Mouse (Mus musculus): ENCODE data around the gene Pcgf1. TPM values are rescaled to one million over a fixed set of nuclear protein-coding genes. Genes with fewer than 3 reads are reported as not detected.

The Pcgf1 gene
- polyA plus RNA-seq, 1 experiment from 2014 or later = 29.7 TPM

- ATAC-seq (replicated peaks; ENCODE audit: low FRiP score, low read depth) = no peak
- 94% methylated on average over 5 of the region's 5 CpGs for WGBS
- DNase-seq (ENCODE audit: low spot score) = no peak
Observed at GRCm38 (mm10) chr6:83080210-83080609, 2.5 kb downstream of the Pcgf1 start.

GRCm38 (mm10) chr6:83083497-83083896, 5.8 kb downstream of the Pcgf1 start:
- H3K9ac ChIP-seq (ENCODE audit: low read depth, low read length) = no peak overlapping the region
- TF ChIP-seq CTCF (IDR thresholded peaks at IDR 0.05; ENCODE audit: low read depth) = no peak
- WGBS = 32% methylated on average over 5 of the region's 5 CpGs
- no peak overlapping the region for H3K27ac ChIP-seq
- no peak for ATAC-seq (replicated peaks; ENCODE audit: low FRiP score, low read depth)
- H3K27me3 ChIP-seq (ENCODE audit: insufficient read depth, low read length) = peaks cover 14% of the 10 kb centered on the region; the same call in 1 of the 2 replicates
- no peak for DNase-seq (ENCODE audit: low spot score)
- no peak overlapping the region for H3K4me2 ChIP-seq (ENCODE audit: low read length)
- H3K9me3 ChIP-seq (replicated peaks; ENCODE audit: low read length) = no peaks in the 10 kb centered on the region
- peaks cover 4% of the 10 kb centered on the region; the same call in 1 of the 2 replicates for H3K36me3 ChIP-seq (ENCODE audit: insufficient read depth, low read length)
- no peak overlapping the region for H3K4me3 ChIP-seq (replicated peaks; ENCODE audit: low read depth, low read length)
- peaks cover 15% of the 10 kb centered on the region for H3K4me1 ChIP-seq (replicated peaks; ENCODE audit: insufficient read depth, low read length)

More at GRCm38 (mm10) chr6:83080210-83080609, 2.5 kb downstream of the Pcgf1 start:
- peaks cover 4% of the 10 kb centered on the region; the same call in 1 of the 2 replicates for H3K36me3 ChIP-seq (ENCODE audit: insufficient read depth, low read length)
- no peak overlapping the region for H3K4me3 ChIP-seq (replicated peaks; ENCODE audit: low read depth, low read length)
- H3K9me3 ChIP-seq (replicated peaks; ENCODE audit: low read length) = no peaks in the 10 kb centered on the region
- H3K27ac ChIP-seq = no peak overlapping the region
- H3K27me3 ChIP-seq (ENCODE audit: insufficient read depth, low read length) = no peaks in the 10 kb centered on the region
- no peak overlapping the region for H3K9ac ChIP-seq (ENCODE audit: low read depth, low read length)
- H3K4me1 ChIP-seq (replicated peaks; ENCODE audit: insufficient read depth, low read length) = 0 out of 2 replicates have a peak, but pooled peaks cover 4% of the 10 kb centered on the region
- TF ChIP-seq CTCF (IDR thresholded peaks at IDR 0.05; ENCODE audit: low read depth) = no peak
- no peak overlapping the region for H3K4me2 ChIP-seq (ENCODE audit: low read length)

DNA sequence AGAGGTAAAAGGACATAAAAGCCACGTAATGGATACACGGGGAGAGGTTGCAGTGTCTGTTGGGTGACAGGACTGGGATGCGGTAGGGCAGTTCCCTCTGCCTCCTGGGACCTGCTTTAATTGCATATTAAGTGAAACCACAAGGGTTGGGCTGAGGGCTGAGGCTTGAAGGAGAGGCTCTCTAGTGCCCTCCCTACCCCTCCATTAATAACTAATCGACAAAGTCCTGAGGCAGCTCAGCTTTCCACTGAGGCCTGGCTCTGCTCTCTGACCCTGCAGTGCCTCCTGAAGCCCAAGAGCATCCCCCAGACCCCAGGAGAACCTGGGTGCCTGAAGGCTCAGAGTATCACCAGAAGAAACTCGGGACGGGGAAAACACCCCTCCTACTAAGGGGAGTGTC, 6.8 kb downstream of the Pcgf1 start:
- DNase-seq (ENCODE audit: low spot score) (peak; percentile 39), ATAC-seq (replicated peaks; ENCODE audit: low FRiP score, low read depth) (no peak)
- no peak overlapping the region for H3K4me3 ChIP-seq (replicated peaks; ENCODE audit: low read depth, low read length)
- no peak overlapping the region for H3K9ac ChIP-seq (ENCODE audit: low read depth, low read length)
- 15% methylated on average over 6 of the region's 6 CpGs for WGBS
- no peak overlapping the region for H3K27ac ChIP-seq
- peak overlapping the region; percentile 18; the same call in 1 of the 2 replicates for H3K4me2 ChIP-seq (ENCODE audit: low read length)
- no peaks in the 10 kb centered on the region for H3K9me3 ChIP-seq (replicated peaks; ENCODE audit: low read length)
- H3K36me3 ChIP-seq (ENCODE audit: insufficient read depth, low read length) = peaks cover 4% of the 10 kb centered on the region; the same call in 1 of the 2 replicates
- peaks cover 20% of the 10 kb centered on the region; the same call in 1 of the 2 replicates for H3K27me3 ChIP-seq (ENCODE audit: insufficient read depth, low read length)
- no peak for TF ChIP-seq CTCF (IDR thresholded peaks at IDR 0.05; ENCODE audit: low read depth)
- H3K4me1 ChIP-seq (replicated peaks; ENCODE audit: insufficient read depth, low read length) = peaks cover 11% of the 10 kb centered on the region

DNA sequence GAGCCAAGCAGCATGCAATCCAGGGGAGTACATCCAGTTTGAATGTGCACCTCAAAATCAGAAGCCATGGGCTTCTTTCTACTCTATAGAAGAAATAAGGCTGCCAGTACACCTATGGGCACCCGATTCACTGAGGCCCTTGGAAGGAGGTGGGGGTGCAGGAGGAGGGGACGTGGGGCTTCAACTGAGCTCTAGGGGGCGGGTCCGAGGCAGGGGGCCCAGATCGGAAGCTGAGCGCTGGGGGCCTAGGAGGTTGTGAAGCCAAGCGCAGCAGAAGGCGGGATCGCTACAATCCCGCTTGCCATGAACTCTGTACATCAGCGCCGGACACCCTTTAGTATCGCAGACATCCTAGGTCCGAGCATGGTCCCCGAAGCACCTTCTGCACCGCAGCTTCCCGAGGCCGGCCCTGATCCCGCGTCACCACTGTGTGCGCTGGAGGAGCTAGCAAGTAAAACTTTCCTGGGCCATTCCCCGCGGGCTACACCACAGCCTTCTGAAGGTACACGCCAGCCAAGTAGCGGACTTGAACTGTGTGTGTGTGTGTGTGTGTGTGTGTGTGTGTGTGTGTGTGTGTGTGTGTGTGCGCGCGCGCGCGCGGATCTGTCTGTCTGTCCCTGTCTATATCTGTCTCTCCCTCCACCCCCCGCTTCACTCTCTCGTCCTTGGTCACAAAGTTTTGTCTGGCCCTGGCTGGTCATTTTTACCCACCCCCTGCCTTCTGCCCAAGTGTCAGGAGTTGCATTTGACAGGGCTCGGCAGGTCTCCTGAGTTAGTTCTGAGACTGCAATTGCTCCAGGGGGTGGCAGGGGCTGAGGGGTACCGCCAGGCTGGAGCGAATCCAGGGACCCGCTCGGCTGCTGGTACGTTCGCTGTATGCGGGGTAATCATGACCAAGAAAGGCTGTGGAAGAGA, 8.7 kb downstream of the Pcgf1 start, which contains the start of gene Lbx2:
TSS of gene Lbx2 (plus strand) at position 247 of the 915 bp plus-strand sequence.
- DNase-seq (ENCODE audit: low spot score) (no peak), ATAC-seq (replicated peaks; ENCODE audit: low FRiP score, low read depth) (no peak; the same call in 1 of the 2 replicates)
- Histone ChIP-seq H3K9me3 (replicated peaks; ENCODE audit: low read length) (no peaks in the 10 kb centered on the region), H3K27ac (no peak within 1 kb of the TSS), H3K4me1 (replicated peaks; ENCODE audit: insufficient read depth, low read length) (peaks cover 11% of the 10 kb centered on the region), H3K27me3 (ENCODE audit: insufficient read depth, low read length) (peaks cover 20% of the 10 kb centered on the region; the same call in 1 of the 2 replicates), H3K4me3 (replicated peaks; ENCODE audit: low read depth, low read length) (peak within 1 kb of the TSS; percentile 20; the same call in 1 of the 2 replicates), H3K4me2 (ENCODE audit: low read length) (peak within 1 kb of the TSS; percentile 55), H3K36me3 (ENCODE audit: insufficient read depth, low read length) (no peaks in the 10 kb centered on the region), H3K9ac (ENCODE audit: low read depth, low read length) (0 out of 2 replicates have a peak within 1 kb of the TSS, but pooled peaks have one; percentile 8)
- TF ChIP-seq CTCF (IDR thresholded peaks at IDR 0.05; ENCODE audit: low read depth) = no peak
- WGBS = 5% methylated on average over 37 of the region's 42 CpGs

DNA sequence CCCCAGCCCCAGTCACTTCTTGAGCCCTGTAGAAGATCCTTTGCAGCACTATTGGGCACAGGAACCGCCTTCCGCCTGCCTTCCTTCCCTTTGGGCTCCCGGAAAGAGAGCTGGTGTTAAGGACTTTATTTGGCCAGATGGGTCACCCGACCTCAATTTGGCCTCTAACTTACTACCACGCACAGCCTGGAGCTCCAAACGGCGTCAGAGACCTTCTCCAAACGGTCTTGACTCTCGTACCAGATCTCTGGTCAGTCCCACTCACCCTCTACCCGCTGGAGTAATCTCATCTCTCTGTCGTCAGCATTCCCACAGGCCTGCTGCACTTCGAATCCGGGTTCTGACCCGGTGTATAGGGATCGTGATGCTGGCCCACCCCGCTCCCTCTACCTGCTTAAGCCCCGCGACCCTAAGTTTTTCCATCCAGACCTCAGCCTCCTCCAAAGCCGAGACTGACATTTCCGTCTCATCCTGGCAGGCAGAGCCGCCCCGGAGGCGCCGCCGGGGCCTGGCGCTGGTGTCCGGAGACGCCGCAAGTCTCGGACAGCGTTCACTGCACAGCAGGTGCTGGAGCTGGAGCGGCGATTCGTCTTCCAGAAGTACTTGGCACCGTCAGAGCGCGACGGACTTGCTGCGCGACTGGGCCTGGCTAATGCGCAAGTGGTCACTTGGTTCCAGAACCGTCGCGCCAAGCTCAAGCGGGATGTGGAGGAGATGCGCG, 9.7 kb downstream of the Pcgf1 start:
- TF ChIP-seq CTCF (IDR thresholded peaks at IDR 0.05; ENCODE audit: low read depth) = no peak
- no peak for DNase-seq (ENCODE audit: low spot score)

DNA sequence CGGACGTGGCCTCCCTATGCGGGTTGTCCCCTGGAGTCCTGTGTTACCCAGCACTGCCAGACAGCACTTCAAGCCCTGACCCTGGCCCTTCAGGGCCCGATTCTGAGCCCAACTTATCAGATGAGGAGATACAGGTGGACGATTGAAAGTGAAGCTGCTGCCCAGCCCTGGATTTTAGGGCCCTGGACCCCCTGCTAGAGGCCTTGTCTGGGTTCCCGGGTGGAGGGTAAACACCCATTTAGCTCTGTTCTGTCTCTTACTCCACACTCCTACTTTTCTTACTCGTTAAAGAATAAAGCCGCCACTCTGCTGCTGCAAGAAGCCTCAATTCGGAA, 10.2 kb downstream of the Pcgf1 start:
- Histone ChIP-seq H3K27ac (no peak overlapping the region), H3K9me3 (replicated peaks; ENCODE audit: low read length) (no peaks in the 10 kb centered on the region), H3K4me1 (replicated peaks; ENCODE audit: insufficient read depth, low read length) (peaks cover 15% of the 10 kb centered on the region), H3K4me2 (ENCODE audit: low read length) (peak overlapping the region; percentile 55), H3K36me3 (ENCODE audit: insufficient read depth, low read length) (no peaks in the 10 kb centered on the region), H3K9ac (ENCODE audit: low read depth, low read length) (0 out of 2 replicates have a peak overlapping the region, but pooled peaks have one; percentile 8), H3K4me3 (replicated peaks; ENCODE audit: low read depth, low read length) (peak overlapping the region; percentile 18; the same call in 1 of the 2 replicates), H3K27me3 (ENCODE audit: insufficient read depth, low read length) (peaks cover 20% of the 10 kb centered on the region; the same call in 1 of the 2 replicates)
- 31% methylated on average over 9 of the region's 9 CpGs for WGBS
- TF ChIP-seq CTCF (IDR thresholded peaks at IDR 0.05; ENCODE audit: low read depth) = no peak
- ATAC-seq (replicated peaks; ENCODE audit: low FRiP score, low read depth) (no peak), DNase-seq (ENCODE audit: low spot score) (no peak)

More for the DNA sequence above, 9.7 kb downstream of the Pcgf1 start:
- Histone ChIP-seq H3K36me3 (ENCODE audit: insufficient read depth, low read length) (no peaks in the 10 kb centered on the region), H3K4me1 (replicated peaks; ENCODE audit: insufficient read depth, low read length) (peaks cover 11% of the 10 kb centered on the region), H3K4me2 (ENCODE audit: low read length) (peak overlapping the region; percentile 55), H3K27me3 (ENCODE audit: insufficient read depth, low read length) (peaks cover 20% of the 10 kb centered on the region; the same call in 1 of the 2 replicates), H3K9ac (ENCODE audit: low read depth, low read length) (0 out of 2 replicates have a peak overlapping the region, but pooled peaks have one; percentile 8), H3K27ac (no peak overlapping the region), H3K4me3 (replicated peaks; ENCODE audit: low read depth, low read length) (peak overlapping the region; percentile 18), H3K9me3 (replicated peaks; ENCODE audit: low read length) (no peaks in the 10 kb centered on the region)
- ATAC-seq (replicated peaks; ENCODE audit: low FRiP score, low read depth) = no peak
- WGBS = 7% methylated on average over 47 of the region's 47 CpGs

Measured in kidney, postnatal 0 days (tissue).